Mouse (Mus musculus) bone marrow macrophage, adult 2 months (primary cell): Measurements from ENCODE around the gene Socs3. TPM values are rescaled to one million over a fixed set of nuclear protein-coding genes. Genes with fewer than 3 reads are reported as not detected.

ENCODE experiments used
- H3K27ac ChIP-seq: 2 replicates; pipeline ENCODE4 v1.5.1; 2012; ENCODE audit warnings: low read depth, low read length; ENCODE audit not compliant: insufficient read depth
- H3K4me1 ChIP-seq: 2 replicates; pipeline ENCODE4 v1.6.1; 2012; ENCODE audit warnings: low read length; ENCODE audit not compliant: control insufficient read depth, insufficient read depth
- H3K4me3 ChIP-seq: 2 replicates; pipeline ENCODE4 v1.5.1; 2012; ENCODE audit warnings: mild to moderate bottlenecking, low read length, moderate library complexity; ENCODE audit not compliant: insufficient read depth
- CTCF ChIP-seq: IDR thresholded peaks from 2 replicates; pipeline ENCODE4 v1.5.1; 2012; ENCODE audit warnings: low read depth, mild to moderate bottlenecking, low read length, moderate library complexity
- POLR2A ChIP-seq: IDR thresholded peaks from 2 replicates; pipeline ENCODE4 v1.6.1; 2012; ENCODE audit warnings: mild to moderate bottlenecking, low read depth, low read length, borderline replicate concordance
- polyA plus RNA-seq: library from polyadenylated mRNA; stranded (reverse); fragments of >200 nt; gene quantifications from 2 replicates; pipeline ENCODE4 v1.2.4, GENCODE M21; 2012; ENCODE audit not compliant: missing spikeins, insufficient read depth, insufficient read length

Socs3 gene
- polyA plus RNA-seq, 1 experiment: 6.9 TPM

GRCm38 (mm10) chr11:118007460-118008143 lies 37.8 kb upstream of the Socs3 start:
- no peak for TF ChIP-seq POLR2A
- no peak for TF ChIP-seq CTCF
- H3K4me1 ChIP-seq: peaks cover 18% of the 10 kb centered on the region
- H3K27ac ChIP-seq: no peak overlapping the region
- H3K4me3 ChIP-seq: no peak overlapping the region

GRCm38 (mm10) chr11:118004217-118004616 lies 34.4 kb upstream of the Socs3 start:
- peaks cover 23% of the 10 kb centered on the region for H3K4me1 ChIP-seq
- TF ChIP-seq POLR2A (no peak), CTCF (no peak)
- H3K27ac ChIP-seq: no peak overlapping the region
- H3K4me3 ChIP-seq: no peak overlapping the region

GRCm38 (mm10) chr11:118003718-118004117 lies 33.9 kb upstream of the Socs3 start:
- Histone ChIP-seq H3K27ac (no peak overlapping the region), H3K4me3 (no peak overlapping the region), H3K4me1 (peaks cover 25% of the 10 kb centered on the region)
- TF ChIP-seq POLR2A: no peak
- no peak for TF ChIP-seq CTCF

- H3K4me1 ChIP-seq: peaks cover 26% of the 10 kb centered on the region
- H3K4me3 ChIP-seq: no peak overlapping the region
- no peak overlapping the region for H3K27ac ChIP-seq
- TF ChIP-seq CTCF (no peak), POLR2A (no peak)
Observed at GRCm38 (mm10) chr11:118003176-118003575, 33.3 kb upstream of the Socs3 start.

GRCm38 (mm10) chr11:118000565-118001215 lies 30.8 kb upstream of the Socs3 start:
- H3K4me3 ChIP-seq: no peak overlapping the region
- no peak for TF ChIP-seq POLR2A
- no peak for TF ChIP-seq CTCF
- H3K27ac ChIP-seq: no peak overlapping the region
- peaks cover 33% of the 10 kb centered on the region for H3K4me1 ChIP-seq

- H3K4me1 ChIP-seq: peaks cover 39% of the 10 kb centered on the region
- TF ChIP-seq CTCF: no peak
- TF ChIP-seq POLR2A: no peak
- no peak overlapping the region for H3K4me3 ChIP-seq
- H3K27ac ChIP-seq: 0 out of 2 replicates have a peak overlapping the region, but pooled peaks have one; percentile 4
Observed at GRCm38 (mm10) chr11:118000083-118000482, 30.2 kb upstream of the Socs3 start.

- no peak overlapping the region for H3K4me3 ChIP-seq
- peaks cover 46% of the 10 kb centered on the region for H3K4me1 ChIP-seq
- 0 out of 2 replicates have a peak overlapping the region, but pooled peaks have one; percentile 4 for H3K27ac ChIP-seq
- TF ChIP-seq CTCF (no peak), POLR2A (no peak)
Observed at GRCm38 (mm10) chr11:117999260-117999934, 29.6 kb upstream of the Socs3 start.

- Histone ChIP-seq H3K4me3 (no peak overlapping the region), H3K27ac (no peak overlapping the region), H3K4me1 (peaks cover 54% of the 10 kb centered on the region)
- TF ChIP-seq CTCF (no peak), POLR2A (no peak)
Observed at GRCm38 (mm10) chr11:117998356-117998755, 28.5 kb upstream of the Socs3 start.

GRCm38 (mm10) chr11:117997085-117997484 lies 27.2 kb upstream of the Socs3 start:
- no peak overlapping the region for H3K27ac ChIP-seq
- TF ChIP-seq CTCF: no peak
- no peak for TF ChIP-seq POLR2A
- no peak overlapping the region for H3K4me3 ChIP-seq
- peaks cover 67% of the 10 kb centered on the region for H3K4me1 ChIP-seq

- no peak overlapping the region for H3K4me3 ChIP-seq
- H3K27ac ChIP-seq: no peak overlapping the region
Observed at GRCm38 (mm10) chr11:117996066-117996465, 26.2 kb upstream of the Socs3 start.

More at GRCm38 (mm10) chr11:117996066-117996465, 26.2 kb upstream of the Socs3 start:
- H3K4me1 ChIP-seq: peaks cover 73% of the 10 kb centered on the region
- no peak for TF ChIP-seq POLR2A
- TF ChIP-seq CTCF: no peak
